Mouse (Mus musculus): ENCODE results near the gene P2rx3.

Gene P2rx3

DNA sequence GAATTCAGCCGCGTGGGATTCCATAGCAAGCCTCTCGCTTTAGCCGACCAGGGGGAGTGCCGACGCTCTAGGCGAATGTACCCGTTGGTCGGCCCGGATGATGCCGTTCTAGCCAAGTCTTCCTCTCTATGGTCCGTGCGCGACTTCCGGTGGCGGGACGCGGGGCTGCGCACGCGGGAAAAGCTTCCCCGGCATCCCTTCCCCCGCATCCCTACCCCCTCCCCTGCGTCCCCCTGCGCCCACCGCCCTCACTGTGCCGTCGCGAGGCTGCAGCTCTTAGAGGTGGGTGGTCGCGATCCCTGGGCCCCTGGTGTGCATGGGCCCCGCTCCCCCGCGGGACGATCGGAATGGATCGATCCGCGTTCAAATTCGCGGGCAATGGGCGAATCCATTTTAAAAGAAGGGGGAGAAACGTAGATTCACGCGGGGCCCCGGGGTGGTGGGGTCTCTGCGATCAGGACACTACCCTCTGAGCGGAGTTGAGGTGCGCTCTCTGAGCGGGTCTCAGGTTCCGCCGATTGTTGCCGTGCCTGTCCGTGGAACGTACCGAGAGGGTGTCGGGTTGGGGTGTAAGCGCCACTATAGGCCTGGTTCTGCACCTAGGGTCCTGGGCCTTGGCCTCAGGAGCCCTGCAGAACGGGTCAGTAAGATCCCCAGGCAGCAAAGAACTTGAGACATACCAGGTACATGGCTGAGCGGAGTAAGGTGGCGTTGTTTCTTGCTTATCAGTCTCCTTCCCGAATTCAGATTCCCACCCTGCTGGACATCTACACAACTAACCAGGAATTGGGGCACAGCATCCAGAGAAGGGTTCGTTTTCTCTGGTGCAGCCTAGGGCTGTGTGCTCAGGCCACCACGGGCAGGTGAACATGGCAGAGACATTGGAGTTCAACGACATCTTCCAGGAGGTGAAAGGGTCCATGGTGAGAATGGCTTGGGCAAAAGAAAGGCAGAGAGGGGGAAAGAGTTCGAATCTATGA lies at the start of gene P2rx3, which contains the start of gene Ssrp1:
Gene P2rx3 (minus strand): TSS at position 416 of the 980 bp plus-strand sequence.
Gene Ssrp1 (plus strand): TSS at position 188 of the 980 bp plus-strand sequence.
- DNase-seq = peak; percentile 89

DNA sequence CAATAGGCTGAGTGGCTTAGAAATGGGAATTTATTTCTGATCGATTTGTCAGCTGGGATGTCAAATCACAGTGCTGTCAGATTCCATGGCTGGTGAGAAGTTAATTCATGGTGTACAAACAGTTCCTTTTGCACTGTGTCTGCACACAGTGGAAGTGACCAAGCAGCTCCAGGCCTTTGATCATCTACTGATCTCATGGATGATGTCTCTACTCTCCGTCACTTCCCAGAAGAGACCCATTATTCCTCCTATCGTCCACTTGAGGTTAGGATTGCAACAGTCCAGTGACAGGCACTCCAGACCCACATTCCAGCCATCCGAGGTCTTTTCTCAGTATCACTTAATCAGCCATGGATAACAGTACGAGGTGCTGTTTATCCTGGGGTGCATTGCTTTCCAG lies 36.5 kb upstream of the P2rx3 start:
- DNase-seq = no peak

DNA sequence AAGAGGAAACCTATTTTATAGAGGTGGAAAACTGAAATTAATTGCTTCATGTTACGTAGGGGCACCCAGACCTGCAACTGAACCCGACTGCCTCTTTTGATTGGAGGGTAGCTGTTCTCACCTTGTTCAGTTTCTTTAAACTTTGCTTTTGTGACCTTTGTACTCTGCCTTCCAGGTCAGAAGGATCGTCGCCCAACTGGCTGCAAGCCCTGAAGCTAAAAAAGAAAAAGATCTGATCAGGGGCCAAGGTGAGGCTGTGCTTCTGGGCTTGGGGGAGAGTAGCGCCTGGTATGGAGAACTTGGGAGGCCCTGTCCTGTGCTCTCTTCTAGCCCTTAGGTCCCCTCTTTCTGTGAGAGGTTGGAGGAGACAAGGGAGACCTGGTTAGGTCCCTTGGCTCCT lies 34.7 kb upstream of the P2rx3 start:
- DNase-seq = no peak

DNA sequence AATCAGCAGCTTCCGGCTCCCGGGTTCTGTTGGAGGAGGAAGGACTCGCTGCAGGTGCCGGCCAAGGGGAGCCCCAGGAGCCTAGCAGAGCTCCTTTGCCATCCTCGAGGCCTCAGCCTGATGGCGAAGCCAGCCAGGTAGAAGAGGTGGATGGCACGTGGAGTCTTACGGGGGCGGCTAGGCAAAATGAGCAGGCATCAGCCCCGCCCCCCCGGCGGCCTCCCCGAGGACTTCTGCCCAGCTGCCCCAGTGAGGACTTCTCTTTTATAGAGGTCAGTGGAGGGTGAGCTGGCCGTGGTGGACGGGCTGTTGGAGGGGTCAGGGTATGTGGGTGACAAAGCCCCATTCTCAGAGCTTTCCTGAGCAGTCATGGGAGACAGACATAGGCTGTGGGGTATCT lies 32.8 kb upstream of the P2rx3 start:
- DNase-seq = no peak

DNA sequence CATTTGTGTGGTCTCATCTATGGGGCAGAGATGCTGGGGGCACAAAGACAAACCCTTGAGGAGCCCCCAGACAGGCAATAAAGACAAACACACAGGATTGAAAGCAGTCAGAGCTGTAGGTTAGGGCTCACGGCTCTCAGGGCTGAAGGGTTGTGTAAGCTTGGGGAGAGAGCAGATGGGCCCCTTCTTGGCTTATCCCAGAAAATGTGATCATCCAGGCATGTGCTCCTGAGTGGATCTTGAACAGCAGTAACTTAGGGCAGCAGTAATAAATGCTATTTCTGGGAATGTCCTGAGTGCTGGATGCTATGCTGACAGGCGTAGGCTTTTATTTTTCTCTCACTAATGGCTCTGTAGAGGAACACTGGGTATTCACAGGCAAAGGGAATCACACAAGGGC lies 31.4 kb upstream of the P2rx3 start:
- DNase-seq = no peak

DNA sequence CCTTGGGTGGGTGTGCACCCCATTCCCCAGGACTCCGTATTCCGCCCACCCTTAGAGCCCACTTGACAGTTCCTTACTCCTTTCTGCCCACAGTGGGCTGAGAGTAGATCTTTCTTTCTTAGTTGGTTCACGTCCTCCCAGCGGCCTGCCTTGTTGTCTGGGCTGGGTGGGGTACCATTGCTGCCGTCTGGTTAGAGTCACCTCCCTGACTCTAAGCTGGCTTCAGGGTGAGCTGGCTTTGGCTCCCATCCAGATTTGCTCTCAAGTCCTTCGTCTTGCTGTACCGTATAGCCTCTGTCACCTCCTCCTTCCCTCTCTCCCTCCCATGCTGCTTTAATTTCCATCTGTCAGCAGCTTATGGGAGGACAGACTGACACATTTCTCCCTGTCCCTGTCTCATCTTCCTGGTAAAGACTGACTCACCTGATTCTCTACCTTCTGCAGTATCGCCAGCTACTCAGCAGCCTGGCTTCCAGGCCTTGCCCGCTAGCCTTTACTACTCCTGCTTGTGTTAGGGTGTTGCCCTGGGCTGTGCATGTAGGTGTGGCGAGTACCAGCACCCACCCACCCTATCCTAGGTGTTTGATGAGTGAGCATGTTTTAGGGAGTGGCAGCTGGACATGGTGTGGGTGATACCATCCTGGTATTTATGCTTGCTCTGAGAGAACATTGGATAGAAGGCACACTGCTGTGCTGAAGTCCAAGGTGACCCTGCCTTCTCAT lies 30.8 kb upstream of the P2rx3 start:
- DNase-seq = no peak

DNA sequence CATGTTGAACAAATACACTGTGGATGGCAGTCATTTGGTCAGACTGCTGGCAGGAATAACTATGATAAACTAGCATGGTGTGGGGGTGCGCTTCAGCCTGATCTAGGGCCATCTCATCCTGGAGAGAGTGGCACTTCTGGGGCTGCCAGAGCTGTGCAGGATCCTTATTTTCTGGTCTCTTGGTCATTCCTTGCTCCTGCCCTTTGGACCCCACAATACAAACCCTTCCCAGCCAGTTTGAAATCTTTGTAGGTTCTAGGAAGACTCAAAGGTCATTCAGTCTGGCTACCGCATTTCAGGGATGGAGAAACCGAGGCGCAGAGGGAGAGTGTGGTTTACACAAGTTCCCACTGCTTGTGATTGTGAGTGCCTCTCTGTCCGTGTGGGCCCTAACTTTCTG lies 29.7 kb upstream of the P2rx3 start:
- DNase-seq = no peak

DNA sequence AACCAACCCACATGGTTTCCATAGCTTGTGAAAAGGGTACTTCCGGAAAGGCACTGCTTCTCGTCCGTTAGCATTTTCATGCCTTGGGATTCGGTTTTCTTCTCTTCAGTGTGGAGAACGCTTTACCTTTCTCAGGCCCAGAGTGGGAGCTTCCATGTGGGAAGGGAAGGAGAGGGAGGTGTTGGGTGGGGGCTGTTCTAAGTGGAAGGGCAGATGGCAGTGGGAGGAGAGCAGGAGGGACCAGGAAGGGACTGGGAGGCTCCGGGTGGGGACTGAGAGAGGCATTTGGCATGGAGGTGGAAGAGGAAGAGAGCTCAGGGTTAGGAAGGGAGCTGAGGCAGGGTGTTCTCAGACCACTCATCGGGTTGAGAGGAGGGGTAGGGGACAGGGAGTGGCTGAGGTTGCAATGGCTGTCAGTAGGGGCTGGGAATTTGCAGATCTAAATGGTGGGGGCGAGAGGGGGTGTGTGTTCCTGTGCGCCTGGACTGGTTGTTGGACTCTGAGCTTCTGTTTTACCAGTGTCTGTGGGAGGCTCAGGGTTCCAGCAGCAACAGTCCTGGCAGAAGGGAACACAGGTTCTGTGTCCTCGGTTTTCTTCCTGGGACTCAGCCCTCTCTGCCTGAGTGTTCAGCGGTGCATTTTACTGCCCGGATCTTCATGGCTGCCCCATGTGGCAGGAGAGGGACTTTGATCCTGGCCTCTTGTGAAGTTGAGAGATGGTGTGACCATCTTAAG lies 28.0 kb upstream of the P2rx3 start:
- no peak for DNase-seq

DNA sequence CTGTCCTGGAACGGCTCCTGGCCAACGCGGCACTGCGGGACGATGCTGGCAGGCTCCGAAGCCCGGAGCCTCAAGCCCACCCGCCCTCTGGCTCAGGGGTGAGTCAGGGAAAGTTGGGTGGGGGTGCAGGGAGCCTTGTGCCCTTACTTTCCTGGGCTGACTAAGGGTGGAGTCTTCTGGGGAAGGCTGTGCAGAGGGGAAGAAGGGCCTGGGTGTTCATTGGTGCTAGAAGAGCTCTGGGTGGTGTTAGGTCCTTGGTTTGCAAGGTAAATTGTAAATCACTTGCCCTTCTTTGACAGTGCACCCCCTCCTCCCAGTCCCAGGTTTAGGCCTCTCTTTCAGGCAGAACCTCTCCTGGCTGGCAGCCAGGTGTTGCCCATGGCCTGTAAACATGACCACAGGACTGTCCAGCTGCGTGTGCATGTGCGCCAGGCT lies 23.9 kb upstream of the P2rx3 start:
- DNase-seq = no peak

DNA sequence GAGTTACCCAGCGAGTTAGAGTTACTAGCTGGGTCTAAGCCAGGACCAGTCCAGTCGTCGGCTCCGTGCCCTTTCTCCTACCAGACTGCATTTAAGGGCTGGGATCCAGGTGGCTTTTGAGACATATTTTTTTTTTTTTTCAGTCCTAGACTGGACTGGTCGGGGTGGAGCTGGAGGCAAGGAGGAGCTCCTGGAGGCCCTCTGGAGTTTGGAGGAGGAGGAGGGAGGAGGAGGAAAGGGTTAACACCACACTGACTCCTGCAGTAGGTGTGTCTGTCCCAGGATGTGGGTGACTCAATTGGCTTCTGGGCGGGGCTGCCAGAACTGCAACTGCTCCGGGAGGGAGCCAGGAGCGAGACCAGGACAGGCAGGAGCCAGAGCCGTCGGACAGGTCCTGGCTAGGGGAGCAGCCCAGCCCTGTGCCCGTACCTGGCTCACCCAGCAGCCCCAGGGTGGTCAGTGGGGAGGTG lies 23.4 kb upstream of the P2rx3 start:
- peak; percentile 39 for DNase-seq

DNA sequence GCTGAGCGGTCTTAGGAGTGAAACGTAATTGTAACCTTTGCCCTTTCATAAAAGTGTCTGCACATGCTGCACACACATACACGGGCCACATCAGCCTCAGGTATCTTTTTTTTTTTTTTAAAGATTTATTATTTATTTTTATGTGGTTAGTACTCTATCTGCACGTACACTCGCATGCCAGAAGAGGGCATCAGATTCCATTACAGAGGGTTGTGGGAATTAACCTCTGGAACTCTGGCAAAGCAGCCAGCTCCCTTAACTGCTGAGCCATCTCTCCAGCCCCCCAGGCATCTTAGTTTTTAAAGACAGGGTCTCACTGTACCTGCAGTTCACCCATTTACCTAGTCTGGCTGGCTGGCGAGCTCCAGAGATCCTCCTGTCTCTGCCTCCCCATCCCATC lies 22.4 kb upstream of the P2rx3 start:
- DNase-seq = no peak

DNA sequence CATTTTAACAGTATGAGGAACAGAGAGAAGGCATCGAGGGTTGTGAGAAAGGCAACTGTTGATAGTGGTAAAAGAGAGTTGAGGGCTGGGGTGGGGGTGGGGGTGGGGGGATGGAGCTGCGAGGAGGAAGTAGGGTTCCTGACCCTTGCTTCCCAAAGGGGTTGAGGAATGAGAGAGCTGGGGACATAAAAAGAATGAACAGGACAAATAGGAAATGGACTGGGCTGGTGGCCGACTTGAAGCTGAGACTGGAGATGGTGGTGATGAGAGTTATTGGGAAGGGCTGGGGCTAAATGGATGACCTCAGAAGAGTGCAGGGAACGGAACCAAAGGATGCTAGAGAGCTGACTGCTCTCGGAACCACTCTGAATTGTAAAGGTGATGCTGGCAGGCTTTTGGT lies 19.4 kb upstream of the P2rx3 start:
- DNase-seq = no peak

DNA sequence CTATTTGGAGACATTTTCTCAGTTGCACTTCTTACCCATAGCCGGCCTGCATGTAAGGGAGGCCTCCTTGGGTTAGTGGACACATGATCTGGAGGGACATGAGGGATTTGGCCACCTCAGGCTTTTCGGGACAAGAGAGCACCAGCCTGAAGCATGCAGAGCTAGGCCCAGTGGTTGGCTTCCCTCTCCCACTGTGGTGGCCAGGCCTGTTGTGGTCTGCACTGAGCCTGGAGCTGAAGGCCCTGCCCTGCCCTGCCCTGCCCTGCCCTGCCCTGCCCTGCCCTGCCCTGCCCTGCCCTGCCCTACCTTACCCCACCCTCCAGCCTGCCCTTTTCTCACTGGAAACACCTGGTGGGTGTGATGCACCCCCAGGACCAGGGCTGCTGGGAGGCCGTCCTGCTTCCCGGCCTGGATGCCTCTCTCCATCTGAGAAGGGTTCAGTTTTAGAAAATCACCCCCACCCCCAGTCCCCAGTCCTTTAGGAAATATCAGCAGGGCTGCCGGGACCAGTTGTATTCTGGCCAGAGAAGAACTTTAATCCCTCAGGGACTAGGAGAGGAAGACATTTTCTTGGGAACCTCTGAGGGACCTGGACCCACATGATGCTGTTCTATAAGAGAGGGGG lies 16.0 kb upstream of the P2rx3 start:
- DNase-seq = no peak

DNA sequence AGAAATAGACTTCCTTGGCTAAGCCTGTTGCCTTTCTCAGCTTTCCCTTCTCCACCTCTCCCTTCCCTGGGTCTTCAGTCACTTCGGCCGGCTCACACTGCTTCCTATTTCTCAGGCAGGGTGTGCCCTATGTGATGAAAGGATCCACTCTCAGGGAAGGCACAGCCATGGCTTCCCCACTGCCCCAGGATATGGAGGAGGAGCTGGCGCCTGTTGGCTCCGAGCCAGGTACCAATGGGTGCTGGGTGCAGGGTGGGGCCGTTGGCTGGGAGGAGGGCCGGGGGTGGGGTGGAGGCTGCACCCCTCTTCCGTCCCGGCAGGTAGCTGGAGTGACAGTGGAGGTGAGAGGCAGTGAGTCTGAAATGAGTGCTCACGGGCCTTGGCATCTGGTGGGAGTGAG lies 13.5 kb upstream of the P2rx3 start:
- DNase-seq = no peak

DNA sequence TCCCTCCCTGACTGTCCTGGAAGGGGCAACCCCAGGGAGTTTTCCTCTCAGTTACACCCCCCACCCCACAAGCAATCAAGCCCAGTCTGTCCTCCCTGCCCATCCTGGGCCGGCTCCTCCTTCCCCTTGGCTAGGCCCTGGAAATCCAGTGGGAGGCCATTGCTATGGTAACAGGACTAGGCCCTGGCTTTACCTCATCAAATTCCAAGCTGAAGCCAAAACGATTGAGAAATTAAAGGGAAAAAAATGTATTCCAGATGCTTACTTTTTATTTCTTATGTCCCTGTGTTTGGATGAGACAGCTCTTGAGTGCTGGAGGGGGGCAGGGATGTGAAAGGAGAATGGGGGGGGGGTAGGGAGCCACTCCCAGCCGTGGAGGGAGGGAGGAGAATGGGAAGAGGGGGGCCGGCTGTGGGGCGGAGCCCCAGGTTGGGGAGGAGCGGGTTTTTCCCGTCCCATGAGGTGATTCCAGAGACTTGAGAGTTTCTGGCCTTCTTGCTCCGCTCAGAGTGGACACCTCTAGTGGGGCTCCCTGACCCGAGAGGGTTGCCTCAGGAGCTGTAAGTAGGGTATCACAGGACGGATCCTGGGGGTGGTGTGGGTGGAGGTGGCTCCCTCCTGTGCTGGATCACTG lies 12.9 kb upstream of the P2rx3 start:
- DNase-seq = no peak

DNA sequence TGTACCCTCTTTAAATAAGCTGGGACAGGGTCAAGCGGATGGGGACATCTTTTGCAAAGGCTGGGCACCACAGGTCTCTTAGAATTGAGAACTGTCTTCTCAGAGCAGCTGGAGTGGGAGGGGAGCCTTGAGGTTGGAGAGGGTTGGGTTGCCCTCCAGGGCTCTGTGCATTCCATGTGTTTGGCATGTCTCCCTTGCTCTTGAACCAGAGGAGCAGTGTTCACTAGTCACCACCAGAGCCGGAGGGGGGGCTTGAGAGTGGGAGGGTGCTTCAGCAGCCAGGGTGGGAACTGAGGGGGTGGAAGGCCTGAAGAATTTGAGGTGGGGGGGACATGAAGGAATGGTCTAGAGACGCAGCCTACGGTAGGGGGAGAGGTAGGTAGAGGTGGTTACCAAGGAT lies 12.0 kb upstream of the P2rx3 start:
- no peak for DNase-seq

DNA sequence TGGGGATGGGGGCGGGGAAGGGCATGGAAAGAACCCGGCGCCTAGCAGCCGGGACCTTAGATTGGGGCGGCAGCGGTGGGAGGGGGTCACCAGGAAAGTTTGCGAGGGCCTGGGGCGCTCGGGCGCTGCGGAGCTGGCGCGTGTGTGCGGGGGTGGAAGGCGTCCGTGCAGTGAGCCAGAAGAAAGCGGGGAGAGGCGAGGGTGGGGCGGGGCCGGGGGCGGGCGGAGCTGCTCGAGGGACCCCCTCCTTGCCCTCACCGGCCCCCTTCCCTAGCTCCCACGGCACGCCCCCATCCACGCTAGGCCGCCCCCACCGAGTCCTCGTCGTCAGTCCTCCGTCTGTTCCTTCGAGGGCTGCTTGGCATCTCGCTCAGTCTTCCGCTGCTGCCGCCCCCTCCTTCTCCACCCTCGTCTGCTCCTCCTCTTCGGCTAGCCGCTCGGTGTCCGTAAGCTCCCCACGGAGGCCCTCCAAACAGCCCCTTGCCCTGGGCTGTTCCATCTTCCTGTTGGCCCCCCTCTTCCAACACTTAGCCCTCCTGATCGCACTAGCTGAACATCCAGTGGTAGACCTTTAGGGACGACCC lies 11.0 kb upstream of the P2rx3 start:
- DNase-seq = peak; percentile 57

DNA sequence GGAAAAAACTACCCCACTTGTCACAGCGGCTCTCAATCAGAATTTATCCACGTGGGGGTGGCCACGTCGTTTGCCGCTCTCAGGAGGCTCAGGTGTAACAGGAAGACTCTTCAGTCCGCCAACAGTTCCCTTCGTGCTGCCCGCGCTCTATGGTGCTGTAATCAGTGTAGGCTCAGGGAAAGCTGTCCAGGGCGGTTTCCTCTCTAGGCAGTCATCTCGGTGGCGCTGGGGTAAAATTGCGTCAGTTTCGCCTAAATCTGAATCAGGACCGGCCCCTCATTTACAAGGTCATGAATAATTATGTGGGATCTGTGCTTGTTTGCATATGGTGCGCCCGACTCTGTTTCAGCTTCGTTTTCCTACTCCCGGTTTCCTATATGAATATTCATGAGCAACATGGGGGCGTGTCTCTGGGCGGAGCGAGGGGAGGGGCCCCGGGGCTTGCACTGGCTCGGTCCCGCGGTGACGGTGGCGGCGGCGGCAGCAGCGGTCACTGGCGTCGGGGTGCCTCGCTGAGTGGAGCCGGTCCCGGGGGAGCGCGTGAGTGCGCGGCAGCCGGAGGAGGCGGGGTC lies 10.4 kb upstream of the P2rx3 start, which contains the start of gene Tnks1bp1:
Gene Tnks1bp1 (plus strand): TSS at position 427 of the 572 bp plus-strand sequence.
- DNase-seq = peak; percentile 96

DNA sequence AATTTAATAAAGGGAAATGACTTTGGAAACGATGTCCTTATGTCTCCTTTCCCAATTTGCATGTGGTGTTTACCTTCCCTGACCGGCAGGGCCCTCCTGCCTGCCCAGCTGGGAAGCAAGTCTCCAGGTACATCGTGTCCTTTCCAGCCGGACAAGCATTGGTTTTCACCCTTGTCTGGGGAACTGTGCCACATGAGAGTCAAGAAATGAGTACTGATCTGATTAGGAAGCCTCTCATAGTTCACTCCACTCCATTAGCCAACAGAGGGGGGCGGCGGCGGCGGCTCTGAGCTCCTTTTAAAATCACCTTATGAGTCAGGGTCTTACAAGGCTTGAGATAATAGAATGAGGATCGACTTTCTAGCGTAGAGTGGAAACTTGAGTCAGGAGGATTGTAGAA lies 9.8 kb upstream of the P2rx3 start:
- DNase-seq = no peak

DNA sequence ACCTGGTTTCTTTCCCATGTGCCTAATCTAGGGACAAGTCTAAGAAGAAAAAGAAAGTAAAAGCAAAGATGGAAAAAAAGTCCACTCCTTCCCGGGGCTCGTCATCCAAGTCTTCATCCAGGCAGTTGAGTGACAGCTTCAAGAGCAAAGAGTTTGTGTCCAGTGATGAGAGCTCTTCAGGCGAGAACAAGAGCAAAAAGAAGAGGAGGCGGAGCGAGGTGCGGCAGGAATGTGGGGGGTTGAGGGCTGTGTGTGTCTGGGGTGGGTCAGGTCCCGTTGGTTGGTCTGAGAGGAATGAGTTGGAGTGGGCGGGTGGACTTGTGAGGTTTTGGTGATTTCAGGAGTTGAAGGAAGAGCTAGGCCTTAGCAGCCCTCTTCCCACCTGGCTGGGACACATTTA lies 9.0 kb upstream of the P2rx3 start:
- DNase-seq = no peak

DNA sequence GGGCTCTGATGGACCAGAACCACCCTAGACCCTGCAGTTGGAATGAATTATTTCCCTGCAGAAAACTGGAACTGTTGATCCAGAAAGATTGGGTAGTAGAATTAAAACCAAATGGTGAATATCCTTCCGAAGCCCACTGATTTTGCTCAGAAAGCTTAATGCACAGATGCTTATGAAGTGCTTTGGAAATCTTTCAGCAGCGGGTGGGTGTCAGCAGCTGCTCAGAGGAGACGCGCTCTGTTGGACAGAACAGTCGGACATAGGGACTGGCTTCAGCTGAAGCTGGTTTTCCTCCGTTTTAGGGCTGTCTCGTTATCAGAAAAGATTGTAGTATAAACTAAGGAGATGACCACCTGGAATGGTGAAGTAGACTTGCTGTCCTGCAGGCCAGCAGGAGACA lies 6.4 kb upstream of the P2rx3 start:
- no peak for DNase-seq

Measured in thymus, postnatal 25 days (tissue).